Mouse (Mus musculus): Measurements from ENCODE around the gene Cacnb1. TPM values are rescaled to one million over a fixed set of nuclear protein-coding genes. Genes with fewer than 3 reads are reported as not detected.

Cacnb1 gene
- 0.20 TPM for polyA plus RNA-seq (2014; fragmentation: Illumina TruSeq; extraction: RNeasy Lipid Tissue Mini Kit (QIAGEN cat#74804))

GRCm38 (mm10) chr11:98022555-98023371, at the start of gene Cacnb1:
Cacnb1 (minus strand) TSS chr11:98023034.

DNA sequence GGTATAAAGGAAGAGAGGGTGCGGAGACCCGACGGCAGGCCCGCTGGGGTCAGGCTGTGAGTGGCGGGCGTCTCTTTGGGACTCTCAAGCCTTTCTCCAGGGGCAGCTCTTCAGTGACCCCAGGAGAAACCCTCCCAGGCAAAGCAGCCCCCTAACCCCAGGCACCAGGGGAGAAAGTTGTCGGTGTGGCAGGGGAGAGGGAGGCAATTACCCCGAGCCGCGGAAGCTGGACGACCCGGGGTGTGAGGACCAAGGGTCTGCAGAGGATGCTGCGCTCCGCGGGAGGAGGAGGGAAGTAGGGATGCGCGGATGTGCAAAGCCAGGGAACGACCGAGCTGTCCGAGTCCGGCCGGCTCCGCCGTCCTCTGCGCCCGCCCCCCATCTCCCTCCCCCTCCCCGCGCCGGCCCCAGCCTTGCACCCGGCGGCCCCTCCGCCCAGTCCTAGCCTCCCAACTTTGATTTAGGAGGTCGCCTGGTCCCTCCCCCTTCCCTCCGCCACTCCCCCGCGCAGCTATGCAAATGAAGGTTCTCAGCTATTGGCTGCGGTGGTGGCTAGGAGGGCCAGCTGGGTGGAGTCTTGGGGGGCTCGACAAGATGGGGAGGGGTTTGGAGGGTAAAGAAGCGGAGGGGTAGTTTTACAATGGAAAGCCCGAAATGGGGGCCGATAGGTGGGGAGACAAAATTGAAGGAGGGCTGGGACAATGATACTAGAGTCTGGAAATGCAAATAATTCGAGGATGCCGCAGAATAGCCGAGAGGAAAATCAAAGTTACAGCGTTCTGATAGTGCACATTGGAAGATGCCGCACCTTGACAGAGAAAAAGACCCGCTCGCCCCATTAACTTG, 30.4 kb upstream of the Cacnb1 start, which contains the start of gene Stac2:
Stac2 (minus strand) TSS at position 474 of the 846 bp plus-strand sequence.

GRCm38 (mm10) chr11:98026570-98027296, 3.9 kb upstream of the Cacnb1 start, which contains the start of gene Rpl19:
Rpl19 (plus strand) TSS chr11:98026710.

GRCm38 (mm10) chr11:97995564-97996288, 27.1 kb downstream of the Cacnb1 start, which contains the start of gene Arl5c:
Arl5c (minus strand) TSS chr11:97996181.

DNA sequence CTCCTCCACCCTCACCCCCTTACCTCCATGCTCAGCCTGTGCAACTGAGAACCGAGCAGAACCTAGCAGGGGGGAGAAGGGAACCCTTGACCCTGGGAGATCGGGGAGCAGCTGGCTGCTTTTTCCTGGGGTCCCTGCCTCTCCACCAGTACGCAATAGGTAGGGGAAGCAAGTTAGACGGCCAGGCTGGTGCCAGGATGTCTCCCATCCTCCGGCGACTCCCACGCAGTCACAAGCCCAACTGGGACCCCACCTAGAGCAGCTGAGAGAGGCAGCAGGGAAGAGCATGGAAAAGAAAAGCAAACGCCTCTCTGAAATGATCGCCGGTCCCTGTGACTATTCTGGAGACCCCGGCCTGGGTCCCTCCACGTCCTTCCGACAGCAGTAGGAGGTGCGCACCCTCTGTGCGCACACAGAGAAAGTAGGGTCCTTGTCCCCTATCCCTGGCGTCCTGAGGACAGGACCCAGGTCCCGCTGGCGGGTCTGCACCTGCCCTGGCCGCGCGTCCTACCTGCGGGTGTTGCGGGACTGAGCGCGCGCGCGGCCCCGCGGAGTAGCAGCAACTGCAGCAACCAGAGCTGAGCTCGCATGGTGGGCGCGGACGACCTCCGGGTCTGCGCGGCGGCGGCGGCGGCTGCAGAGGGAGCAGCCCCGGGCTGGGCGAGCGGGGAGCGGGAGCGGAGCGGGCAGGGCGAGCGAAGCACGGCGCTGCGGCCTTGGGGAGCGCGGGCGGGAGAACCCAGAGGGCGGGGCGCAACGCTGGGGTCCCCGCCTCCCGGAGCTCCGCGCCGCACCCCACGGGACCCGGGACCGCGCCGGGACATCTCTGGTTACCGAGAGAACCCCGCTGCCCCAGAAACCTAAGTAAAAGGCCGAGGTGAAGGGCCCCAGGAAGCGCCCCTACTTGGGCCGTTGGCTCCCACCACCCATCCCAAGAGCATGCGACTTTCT, 36.8 kb downstream of the Cacnb1 start, which contains the start of gene Plxdc1:
Plxdc1 (minus strand) TSS at position 718 of the 951 bp plus-strand sequence.

Other genes starting within 250 kb of the Cacnb1 start
- gene 1700001P01Rik, start 247.1 kb downstream of the Cacnb1 start, polyA plus RNA-seq (2014; fragmentation: Illumina TruSeq; extraction: RNeasy Lipid Tissue Mini Kit (QIAGEN cat#74804)) = not detected
- gene Rpl23, start 240.6 kb downstream of the Cacnb1 start, polyA plus RNA-seq (2014; fragmentation: Illumina TruSeq; extraction: RNeasy Lipid Tissue Mini Kit (QIAGEN cat#74804)) = 3,292 TPM
- 27.7 TPM for gene Lasp1, start 224.0 kb downstream of the Cacnb1 start, polyA plus RNA-seq (2014; fragmentation: Illumina TruSeq; extraction: RNeasy Lipid Tissue Mini Kit (QIAGEN cat#74804))
- gene B230217C12Rik, start 182.3 kb downstream of the Cacnb1 start, polyA plus RNA-seq (2014; fragmentation: Illumina TruSeq; extraction: RNeasy Lipid Tissue Mini Kit (QIAGEN cat#74804)) = 12.8 TPM
- 3.1 TPM for gene Fbxo47, start 138.9 kb downstream of the Cacnb1 start, polyA plus RNA-seq (2014; fragmentation: Illumina TruSeq; extraction: RNeasy Lipid Tissue Mini Kit (QIAGEN cat#74804))
- 0.20 TPM for gene Plxdc1, start 36.6 kb downstream of the Cacnb1 start, polyA plus RNA-seq (2014; fragmentation: Illumina TruSeq; extraction: RNeasy Lipid Tissue Mini Kit (QIAGEN cat#74804))
- gene Arl5c, start 26.9 kb downstream of the Cacnb1 start, polyA plus RNA-seq (2014; fragmentation: Illumina TruSeq; extraction: RNeasy Lipid Tissue Mini Kit (QIAGEN cat#74804)) = 1.7 TPM
- 119 TPM for gene Rpl19, start 3.7 kb upstream of the Cacnb1 start, polyA plus RNA-seq (2014; fragmentation: Illumina TruSeq; extraction: RNeasy Lipid Tissue Mini Kit (QIAGEN cat#74804))
- gene Stac2, start 30.4 kb upstream of the Cacnb1 start, polyA plus RNA-seq (2014; fragmentation: Illumina TruSeq; extraction: RNeasy Lipid Tissue Mini Kit (QIAGEN cat#74804)) = not detected
- 27.7 TPM for gene Fbxl20, start 127.4 kb upstream of the Cacnb1 start, polyA plus RNA-seq (2014; fragmentation: Illumina TruSeq; extraction: RNeasy Lipid Tissue Mini Kit (QIAGEN cat#74804))
- 47.4 TPM for gene Med1, start 170.3 kb upstream of the Cacnb1 start, polyA plus RNA-seq (2014; fragmentation: Illumina TruSeq; extraction: RNeasy Lipid Tissue Mini Kit (QIAGEN cat#74804))
- gene Cdk12, start 180.0 kb upstream of the Cacnb1 start, polyA plus RNA-seq (2014; fragmentation: Illumina TruSeq; extraction: RNeasy Lipid Tissue Mini Kit (QIAGEN cat#74804)) = 39.3 TPM